Mouse (Mus musculus) hindbrain, embryonic 11.5 days (tissue): ENCODE results near the gene Taf7l. TPM values are rescaled to one million over a fixed set of nuclear protein-coding genes. Genes with fewer than 3 reads are reported as not detected.

Source experiments
- ATAC-seq: fragments of 200-750 bp; cut with Nextera tagmentation; 2 replicates; pipeline ENCODE4 v1.8.0; 2017; ENCODE audit warnings: mild to moderate bottlenecking, moderate TSS enrichment, moderate library complexity; ENCODE audit not compliant: low FRiP score
- DNase-seq: peaks from one replicate; pipeline ENCODE4 v3.0.0-alpha.2; 2015; ENCODE audit warnings: low spot score
- H3K27ac ChIP-seq: fragments of 300-500 bp; sonication (generic); 2 replicates; pipeline ENCODE4 v1.5.1; 2014; ENCODE audit warnings: mild to moderate bottlenecking, low read depth, low read length
- H3K27me3 ChIP-seq: fragments of 300-500 bp; sonication (generic); 2 replicates; pipeline ENCODE4 v1.6.1; 2014; ENCODE audit warnings: mild to moderate bottlenecking, low read length, moderate library complexity, mixed read lengths; ENCODE audit not compliant: control insufficient read depth, insufficient read depth
- H3K36me3 ChIP-seq: fragments of 300-500 bp; sonication (generic); 2 replicates; pipeline ENCODE4 v1.6.1; 2014; ENCODE audit warnings: mild to moderate bottlenecking, low read length, moderate library complexity, mixed read lengths; ENCODE audit not compliant: control insufficient read depth, insufficient read depth
- H3K4me1 ChIP-seq: fragments of 300-500 bp; sonication (generic); replicated peaks from 2 replicates; pipeline ENCODE4 v1.6.1; 2014; ENCODE audit warnings: low read length, mixed read lengths; ENCODE audit not compliant: control insufficient read depth, insufficient read depth
- H3K4me2 ChIP-seq: fragments of 300-500 bp; sonication (generic); replicated peaks from 2 replicates; pipeline ENCODE4 v1.6.1; 2014; ENCODE audit warnings: mild to moderate bottlenecking, low read depth, low read length
- H3K4me3 ChIP-seq: fragments of 300-500 bp; sonication (generic); 2 replicates; pipeline ENCODE4 v1.5.1; 2014; ENCODE audit warnings: low read depth, low read length
- H3K9ac ChIP-seq: fragments of 300-500 bp; sonication (generic); 2 replicates; pipeline ENCODE4 v1.6.1; 2014; ENCODE audit warnings: low read depth, low read length
- H3K9me3 ChIP-seq: fragments of 300-500 bp; sonication (generic); 2 replicates; pipeline ENCODE4 v1.6.1; 2016; ENCODE audit warnings: low read length; ENCODE audit not compliant: control insufficient read depth
- WGBS: fragments of 180-500 bp; shearing (Covaris S2); extraction: QIAGEN DNeasy Blood & Tissue Kit; methylation state at CpG from one replicate; pipeline ENCODE4 v1.1.7; 2014; 5-methylcytosine and 5-hydroxymethylcytosine counted together
- polyA plus RNA-seq: library from polyadenylated mRNA; unstranded; fragments of >200 nt; fragmentation: Nextera tagmentation; extraction: Ambion mirVana; gene quantifications from 2 replicates; pipeline ENCODE4 v1.2.1, GENCODE M21; 2014

Taf7l gene
- polyA plus RNA-seq, 1 experiment from 2014 or later = 0.14 TPM

DNA sequence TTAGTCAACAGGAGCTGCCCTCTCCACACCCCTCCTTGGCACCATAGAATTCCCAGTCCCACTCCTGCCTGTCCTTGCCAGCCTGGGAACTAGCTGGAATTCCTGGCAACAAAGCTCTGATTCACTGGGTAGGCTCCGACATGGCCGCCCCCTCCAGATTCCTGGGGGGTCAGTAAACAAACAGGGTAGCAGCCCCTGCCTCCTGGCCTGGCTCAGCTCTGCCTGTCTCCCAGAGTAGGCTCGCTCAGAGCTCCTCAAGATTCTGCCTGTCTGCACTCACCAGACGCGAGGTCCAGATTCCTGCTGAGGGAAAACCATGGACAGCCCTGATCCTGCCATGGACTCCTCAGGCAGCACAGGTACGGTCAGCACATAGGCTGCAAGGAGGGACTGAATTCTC lies 49.5 kb downstream of the Taf7l start:
- Histone ChIP-seq H3K36me3 (no peaks in the 10 kb centered on the region), H3K4me3 (no peak overlapping the region), H3K27me3 (no peaks in the 10 kb centered on the region), H3K4me1 (no peaks in the 10 kb centered on the region), H3K4me2 (no peak overlapping the region), H3K27ac (no peak overlapping the region), H3K9me3 (no peaks in the 10 kb centered on the region), H3K9ac (no peak overlapping the region)
- no peak for ATAC-seq
- 58% methylated on average over 6 of the region's 6 CpGs for WGBS
- no peak for DNase-seq

DNA sequence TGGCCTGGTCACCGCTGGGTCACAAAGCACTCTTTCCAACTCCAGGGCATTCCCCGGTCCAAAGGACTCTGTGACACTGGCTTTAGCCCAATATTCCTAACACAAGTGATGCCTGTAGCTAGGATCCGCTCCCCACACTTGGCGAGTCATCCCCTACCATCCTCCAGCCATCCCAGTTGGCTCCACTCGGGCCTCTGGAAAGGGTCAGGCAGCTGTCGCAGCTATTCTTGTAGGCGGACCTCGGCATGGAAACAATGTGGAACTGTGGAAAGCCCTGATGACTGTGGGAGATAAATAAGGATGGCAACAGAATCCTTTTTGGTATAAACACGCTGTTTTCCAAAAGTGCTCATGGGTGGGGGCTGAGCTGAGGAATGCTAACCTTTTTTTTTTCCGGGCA lies 50.5 kb downstream of the Taf7l start:
- no peaks in the 10 kb centered on the region for H3K9me3 ChIP-seq
- WGBS = 77% methylated on average over 10 of the region's 10 CpGs

DNA sequence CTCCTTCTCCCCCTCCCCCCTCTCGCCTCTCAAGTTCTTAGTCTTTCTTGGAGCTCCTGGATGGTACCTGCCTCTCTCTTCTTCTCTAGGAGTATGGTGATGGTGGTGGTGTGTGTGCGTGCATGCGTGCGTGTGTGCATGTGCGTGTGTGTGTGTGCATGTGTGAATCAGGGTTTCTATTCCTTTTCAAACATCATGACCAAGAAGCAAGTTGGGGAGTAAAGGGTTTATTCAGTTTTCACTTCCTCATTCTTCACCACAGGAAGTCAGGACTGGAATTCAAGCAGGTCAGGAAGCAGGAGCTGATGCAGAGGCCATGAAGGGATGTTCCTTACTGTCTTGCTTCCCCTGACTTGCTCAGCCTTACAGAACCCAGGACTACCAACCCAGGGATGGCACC lies 52.0 kb downstream of the Taf7l start:
- H3K9me3 ChIP-seq = no peaks in the 10 kb centered on the region
- H3K4me2 ChIP-seq = no peak overlapping the region
- 94% methylated on average over 5 of the region's 5 CpGs for WGBS
- DNase-seq (no peak), ATAC-seq (no peak)
- H3K27ac ChIP-seq = no peak overlapping the region
- H3K4me3 ChIP-seq = no peak overlapping the region
- no peaks in the 10 kb centered on the region for H3K27me3 ChIP-seq
- H3K4me1 ChIP-seq = no peaks in the 10 kb centered on the region
- H3K9ac ChIP-seq = no peak overlapping the region
- no peaks in the 10 kb centered on the region for H3K36me3 ChIP-seq

More for the DNA sequence above, 50.5 kb downstream of the Taf7l start:
- no peak for ATAC-seq
- no peaks in the 10 kb centered on the region for H3K4me1 ChIP-seq
- no peaks in the 10 kb centered on the region for H3K36me3 ChIP-seq
- no peak overlapping the region for H3K27ac ChIP-seq
- no peak for DNase-seq
- no peak overlapping the region for H3K9ac ChIP-seq
- H3K27me3 ChIP-seq = no peaks in the 10 kb centered on the region
- no peak overlapping the region for H3K4me3 ChIP-seq
- no peak overlapping the region for H3K4me2 ChIP-seq

DNA sequence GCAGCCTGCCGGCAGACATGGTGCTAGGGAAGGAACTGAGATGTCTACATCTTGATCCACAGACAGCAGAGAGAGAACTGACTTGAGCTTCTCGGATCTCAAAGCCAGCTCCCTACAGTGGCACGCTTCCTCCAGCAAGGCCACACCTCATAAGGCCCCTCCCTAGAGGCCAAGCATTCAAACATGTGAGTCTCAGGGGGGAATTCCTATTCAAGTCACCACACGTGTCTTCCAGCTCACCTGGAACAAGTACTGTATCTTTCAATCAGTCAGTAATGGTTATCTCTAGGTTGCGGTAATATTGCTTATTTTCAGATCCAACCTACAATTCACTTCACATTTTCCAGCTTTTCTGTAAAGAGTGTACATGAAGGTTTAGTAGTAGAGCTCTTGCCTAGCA lies 56.2 kb downstream of the Taf7l start:
- ATAC-seq (no peak), DNase-seq (no peak)
- Histone ChIP-seq H3K4me3 (no peak overlapping the region), H3K27me3 (no peaks in the 10 kb centered on the region), H3K36me3 (no peaks in the 10 kb centered on the region), H3K9ac (no peak overlapping the region), H3K4me1 (no peaks in the 10 kb centered on the region), H3K4me2 (no peak overlapping the region), H3K9me3 (no peaks in the 10 kb centered on the region), H3K27ac (no peak overlapping the region)
- 96% methylated on average over 5 of the region's 5 CpGs for WGBS

DNA sequence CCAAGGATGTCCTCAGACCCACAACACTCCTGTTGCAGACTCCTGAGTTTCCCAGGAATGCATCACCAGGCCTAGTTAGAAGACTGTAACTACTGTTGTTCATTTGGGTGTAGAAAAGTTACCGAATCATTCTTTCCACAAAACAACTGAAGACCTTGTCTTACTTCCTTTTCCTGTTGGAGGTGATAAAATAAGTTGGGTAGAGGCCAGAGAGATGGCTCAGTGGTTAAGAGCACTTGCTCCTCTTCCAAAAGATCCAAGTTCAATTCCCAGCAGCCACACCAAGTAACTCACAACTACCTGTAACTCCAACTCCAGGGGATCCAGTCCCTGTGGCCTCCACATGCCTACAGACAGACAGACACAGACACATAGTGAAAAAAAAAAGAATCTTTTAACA lies 64.2 kb downstream of the Taf7l start:
- no peak overlapping the region for H3K4me3 ChIP-seq
- H3K9ac ChIP-seq = no peak overlapping the region
- H3K4me1 ChIP-seq = no peaks in the 10 kb centered on the region
- no peaks in the 10 kb centered on the region for H3K36me3 ChIP-seq
- DNase-seq = no peak
- H3K27me3 ChIP-seq = no peaks in the 10 kb centered on the region; the same call in 1 of the 2 replicates
- H3K9me3 ChIP-seq = no peaks in the 10 kb centered on the region
- no peak overlapping the region for H3K27ac ChIP-seq
- no peak overlapping the region for H3K4me2 ChIP-seq
- ATAC-seq = no peak
- 95% methylated on average over 1 of the region's 1 CpGs for WGBS

Other genes starting within 250 kb of the Taf7l start
- 7.3 and 7.6 TPM in 2 replicates for gene Trmt2b, start 199.5 kb downstream of the Taf7l start, polyA plus RNA-seq
- 27.9 and 31.5 TPM in 2 replicates for gene Tmem35a, start 181.3 kb downstream of the Taf7l start, polyA plus RNA-seq
- gene Cenpi, start 168.4 kb downstream of the Taf7l start, polyA plus RNA-seq = 27.6 and 28.2 TPM in 2 replicates
- 6.5 and 8.4 TPM in 2 replicates for gene Drp2, start 71.9 kb downstream of the Taf7l start, polyA plus RNA-seq
- gene Timm8a1, start 65.4 kb upstream of the Taf7l start, polyA plus RNA-seq = 59.6 and 72.6 TPM in 2 replicates
- gene Btk, start 107.1 kb upstream of the Taf7l start, polyA plus RNA-seq = 1.1 and 1.2 TPM in 2 replicates
- gene Rpl36a, start 109.2 kb upstream of the Taf7l start, polyA plus RNA-seq = 279 and 285 TPM in 2 replicates
- gene Gla, start 124.6 kb upstream of the Taf7l start, polyA plus RNA-seq = 3.0 and 5.0 TPM in 2 replicates
- 127 and 174 TPM in 2 replicates for gene Hnrnph2, start 124.7 kb upstream of the Taf7l start, polyA plus RNA-seq
- 6.1 and 8.1 TPM in 2 replicates for gene Armcx4, start 210.0 kb upstream of the Taf7l start, polyA plus RNA-seq
- gene Armcx1, start 241.5 kb upstream of the Taf7l start, polyA plus RNA-seq = 50.2 and 54.4 TPM in 2 replicates